Mouse (Mus musculus): ENCODE data around the gene Lxn.
A peak's percentile ranks its signal among the peaks of the same experiment; 100 is the strongest.

Gene Lxn

DNA sequence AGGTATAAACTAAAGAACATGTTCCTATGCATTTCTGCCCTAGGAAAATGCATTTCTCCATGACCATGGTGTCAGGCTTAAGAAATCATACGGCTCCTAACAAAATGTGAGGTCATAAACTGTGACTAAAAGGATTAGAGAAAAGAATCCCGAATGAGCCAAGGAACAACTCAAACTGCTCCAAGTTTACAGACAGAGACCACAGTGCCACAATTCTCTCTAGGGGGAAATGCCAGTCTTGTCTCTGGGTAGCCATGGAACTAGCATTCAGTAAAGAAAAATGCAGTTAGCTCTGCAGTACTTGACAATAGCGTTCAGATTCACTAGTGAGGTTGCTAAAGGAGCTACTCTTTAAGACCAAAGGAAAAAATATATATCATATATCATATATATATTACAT is 3.8 kb downstream of the Lxn start:
- no peak for DNase-seq

DNA sequence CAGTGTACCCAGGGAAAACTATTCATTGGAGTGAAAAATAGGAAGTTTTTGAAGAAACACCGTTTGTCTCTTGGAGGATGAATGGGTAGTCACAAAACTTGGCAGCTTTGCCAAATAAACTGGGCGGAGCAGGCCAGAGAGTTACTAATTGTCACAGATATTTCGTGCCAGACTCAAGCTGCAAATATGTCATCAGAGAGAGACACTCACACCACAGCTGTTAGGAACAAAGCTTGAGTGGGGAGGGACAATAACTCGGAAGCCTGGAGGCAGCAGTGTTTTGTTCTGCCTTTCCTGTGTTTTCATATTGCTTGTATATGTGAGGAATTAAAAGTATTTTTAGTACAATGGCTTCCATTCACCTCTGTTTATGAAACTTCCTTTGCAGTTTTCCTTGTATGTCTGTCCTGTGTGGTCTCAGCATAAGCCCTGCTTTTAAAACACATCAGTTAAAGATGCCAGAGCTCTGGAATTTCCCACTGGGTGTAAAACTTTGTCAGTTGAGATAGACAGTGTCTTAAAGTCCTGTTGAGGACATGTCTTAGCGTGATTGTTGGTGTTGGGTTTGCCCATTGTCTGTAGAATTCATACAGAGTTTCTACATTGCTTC is 13.0 kb downstream of the Lxn start:
- no peak for DNase-seq

DNA sequence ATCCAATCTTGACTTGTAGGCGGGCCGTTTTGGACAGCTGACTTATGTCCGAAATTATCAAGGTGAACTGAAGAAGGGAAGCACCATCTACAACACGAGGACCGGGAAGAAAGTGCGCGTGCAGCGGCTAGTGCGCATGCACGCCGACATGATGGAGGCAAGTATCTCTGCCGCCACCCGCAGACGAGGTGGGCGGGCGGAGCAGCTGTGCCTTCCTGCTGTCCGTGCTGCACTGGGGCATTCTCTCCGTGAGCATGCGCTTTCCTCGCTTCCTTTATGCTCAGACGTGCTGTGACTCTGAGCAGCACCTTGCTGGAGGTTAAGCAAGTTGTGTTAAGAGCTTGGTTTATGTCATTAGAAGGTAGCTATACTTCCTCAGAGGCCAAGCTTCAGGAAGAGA is 14.1 kb downstream of the Lxn start:
- no peak for DNase-seq

DNA sequence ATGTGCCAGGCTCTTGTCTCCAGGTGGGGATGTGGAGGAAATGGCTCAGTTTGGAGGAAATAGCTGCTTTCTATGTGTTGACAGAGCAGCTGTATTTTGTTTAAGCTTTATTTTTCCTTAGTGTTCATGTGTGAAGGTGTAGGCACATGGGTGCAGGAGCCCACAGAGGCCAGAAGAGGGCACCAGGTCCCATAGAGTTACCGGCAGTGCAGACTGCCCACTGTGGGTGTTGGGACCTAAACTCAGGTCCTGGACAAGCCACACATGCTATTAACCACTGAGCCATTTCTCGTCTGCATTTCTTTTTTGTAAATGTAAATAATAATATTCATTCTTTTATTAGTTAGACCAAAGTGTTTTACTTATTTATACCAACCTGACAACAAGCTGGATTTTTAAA is 16.6 kb downstream of the Lxn start:
- no peak for DNase-seq

DNA sequence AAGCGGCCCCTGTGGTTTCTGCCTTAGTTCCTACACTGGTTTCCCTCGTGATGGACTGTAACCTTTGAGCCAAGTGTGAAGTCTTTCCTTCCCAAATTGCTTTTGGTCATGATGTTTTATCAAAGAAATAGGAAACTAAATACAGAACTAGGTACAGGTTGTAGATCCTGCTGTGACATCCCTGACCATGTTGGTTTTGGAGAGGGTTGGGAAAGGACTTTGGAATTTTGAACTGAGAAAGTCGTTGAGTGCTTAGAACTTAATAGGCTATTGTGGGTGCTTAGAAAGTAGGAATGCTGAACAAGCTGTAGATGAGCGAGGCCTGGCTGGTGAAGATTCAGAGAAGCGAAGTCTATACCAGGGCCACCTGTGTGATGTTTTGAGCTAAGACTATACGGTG is 29.7 kb downstream of the Lxn start:
- no peak for DNase-seq

DNA sequence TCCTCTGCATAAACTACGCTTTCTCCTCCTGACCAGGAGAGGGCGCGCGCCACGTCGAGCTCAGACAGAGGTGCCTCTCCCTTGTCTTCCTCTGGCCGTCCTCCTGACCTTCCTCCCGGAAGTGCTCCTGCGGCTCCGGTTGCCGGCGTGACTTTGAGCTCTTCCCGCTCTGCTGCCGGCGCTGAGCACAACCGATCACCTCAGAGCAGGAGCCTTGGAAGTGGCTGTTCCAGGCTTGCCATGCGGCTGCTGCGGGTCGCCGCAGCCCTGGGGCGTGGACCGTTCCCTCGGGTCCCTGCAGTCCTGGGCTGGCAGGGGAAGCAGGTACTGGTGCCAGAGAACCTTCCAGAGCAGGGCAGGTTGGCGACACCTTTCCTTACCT is 33.7 kb downstream of the Lxn start, which contains the start of gene Gfm1:
TSS of gene Gfm1 (plus strand) at position 98 of the 382 bp plus-strand sequence.
- peak; percentile 91 for DNase-seq

DNA sequence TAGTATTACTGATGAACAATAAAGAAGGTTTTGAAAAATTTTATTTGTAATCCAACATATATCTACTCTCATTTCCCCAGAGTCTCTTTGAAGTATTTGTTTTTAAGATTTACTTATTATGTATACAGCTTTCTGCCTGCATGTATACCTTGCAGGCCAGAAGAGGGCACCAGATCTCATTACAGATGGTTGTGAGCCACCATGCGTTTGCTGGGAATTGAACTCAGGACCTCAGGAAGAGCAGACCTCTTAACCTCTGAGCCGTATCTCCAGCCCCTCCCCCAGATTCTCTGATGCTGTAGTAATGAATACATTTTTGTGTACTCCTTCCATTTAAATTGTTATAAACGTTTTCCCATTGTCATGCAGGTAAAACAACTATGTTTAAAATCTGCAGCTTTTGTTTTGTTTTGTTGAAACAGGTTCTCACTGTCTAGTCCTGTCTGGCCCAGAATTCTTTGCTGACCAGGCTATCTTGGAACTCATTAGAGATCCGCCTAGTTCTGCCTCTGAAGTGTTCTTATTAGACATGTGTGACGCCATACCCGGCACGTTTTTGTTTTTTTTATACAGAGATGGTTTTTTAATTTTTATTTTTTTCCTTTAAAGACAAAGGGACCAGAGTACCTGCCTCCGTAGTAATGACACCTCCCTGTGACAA is 34.3 kb downstream of the Lxn start:
- no peak for DNase-seq

Data from thymus, postnatal 4 days (tissue).